Mouse (Mus musculus) C2C12 (cell line): ENCODE measurements around the gene Abhd17c. TPM values are rescaled to one million over a fixed set of nuclear protein-coding genes. Genes with fewer than 3 reads are reported as not detected.
"Not testable (repeated sequence)": the region's sequence is repeated elsewhere in the genome, so short reads cannot be mapped to it uniquely, and the experiment has no call there.

Experiments
- H3K27me3 ChIP-seq: one replicate; pipeline ENCODE4 v1.6.1; 2011; ENCODE audit not compliant: control insufficient read depth, insufficient read depth, insufficient read length
- H3K36me3 ChIP-seq: one replicate; pipeline ENCODE4 v1.6.1; 2011; ENCODE audit not compliant: control insufficient read depth, insufficient read depth
- H3K4me3 ChIP-seq: one replicate; pipeline ENCODE4 v1.5.1; 2011; ENCODE audit warnings: mild to moderate bottlenecking, control low read depth; ENCODE audit not compliant: poor library complexity, insufficient read depth, severe bottlenecking
- H3K79me2 ChIP-seq: one replicate; pipeline ENCODE4 v1.6.1; 2011; ENCODE audit not compliant: control insufficient read depth, insufficient read depth
- H3K79me3 ChIP-seq: one replicate; pipeline ENCODE4 v1.6.1; 2011; ENCODE audit warnings: low read depth, control low read depth
- H3ac ChIP-seq: one replicate; pipeline ENCODE3; 2011; ENCODE audit warnings: low read depth; ENCODE audit not compliant: control insufficient read depth, insufficient read length
- CEBPB ChIP-seq: IDR thresholded peaks from one replicate; pipeline ENCODE4 v1.6.1; 2011; ENCODE audit warnings: low read depth, mild to moderate bottlenecking, control low read depth, moderate library complexity
- CTCF ChIP-seq: IDR thresholded peaks from one replicate; pipeline ENCODE4 v1.5.1; 2011; ENCODE audit not compliant: control insufficient read depth, insufficient read depth, insufficient read length
- FOSL1 ChIP-seq: IDR thresholded peaks from one replicate; pipeline ENCODE4 v1.8.0; 2011; ENCODE audit warnings: mild to moderate bottlenecking, low read length; ENCODE audit not compliant: poor library complexity, insufficient read depth, severe bottlenecking
- MAX ChIP-seq: IDR thresholded peaks from one replicate; pipeline ENCODE4 v1.6.1; 2011; ENCODE audit warnings: mild to moderate bottlenecking, control low read depth
- MYOD1 ChIP-seq: IDR thresholded peaks from one replicate; pipeline ENCODE4 v1.6.1; 2011; ENCODE audit warnings: low read depth; ENCODE audit not compliant: control insufficient read depth, insufficient read length
- MYOG ChIP-seq: IDR thresholded peaks from one replicate; pipeline ENCODE4 v1.6.1; 2011; ENCODE audit not compliant: control insufficient read depth, insufficient read length; ENCODE audit errors: extremely low read depth
- USF1 ChIP-seq: IDR thresholded peaks from one replicate; pipeline ENCODE4 v1.6.1; 2011; ENCODE audit warnings: low read depth, mild to moderate bottlenecking, control low read depth, moderate library complexity
- polyA plus RNA-seq: library from polyadenylated mRNA; unstranded; fragments of >200 nt; fragmentation: generic; extraction: Trizol; gene quantifications from one replicate; pipeline ENCODE4 v1.2.1, GENCODE M21; 2012; ENCODE audit warnings: missing spikeins

The Abhd17c gene
- polyA plus RNA-seq, 1 experiment = 32.9 TPM

DNA sequence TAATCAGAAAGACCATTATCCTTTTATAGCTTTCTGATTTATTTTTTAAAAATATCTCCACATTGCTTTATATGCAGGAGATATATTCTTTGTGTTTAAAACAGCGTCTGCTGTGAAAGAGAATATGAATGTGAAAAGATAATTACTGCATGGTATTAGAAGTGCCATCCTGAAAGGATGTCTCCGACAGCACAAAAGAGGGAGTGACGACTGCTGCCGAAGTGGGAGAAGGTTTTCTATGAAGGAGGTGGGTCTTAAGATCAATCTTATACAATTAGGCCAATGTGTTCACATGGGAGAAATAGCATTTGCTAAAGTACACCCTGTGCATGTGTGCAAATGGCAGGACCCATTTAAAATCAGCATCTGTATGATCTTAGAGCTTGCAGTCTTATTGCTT lies 33.5 kb upstream of the Abhd17c start:
- no peak overlapping the region for H3K4me3 ChIP-seq
- no peaks in the 10 kb centered on the region for H3K36me3 ChIP-seq
- H3K79me3 ChIP-seq = no peaks in the 10 kb centered on the region
- no peaks in the 10 kb centered on the region for H3K79me2 ChIP-seq
- no peak overlapping the region for H3ac ChIP-seq
- no peaks in the 10 kb centered on the region for H3K27me3 ChIP-seq
- TF ChIP-seq CEBPB (no peak), MYOD1 (no peak), CTCF (no peak), MYOG (no peak), FOSL1 (no peak)

DNA sequence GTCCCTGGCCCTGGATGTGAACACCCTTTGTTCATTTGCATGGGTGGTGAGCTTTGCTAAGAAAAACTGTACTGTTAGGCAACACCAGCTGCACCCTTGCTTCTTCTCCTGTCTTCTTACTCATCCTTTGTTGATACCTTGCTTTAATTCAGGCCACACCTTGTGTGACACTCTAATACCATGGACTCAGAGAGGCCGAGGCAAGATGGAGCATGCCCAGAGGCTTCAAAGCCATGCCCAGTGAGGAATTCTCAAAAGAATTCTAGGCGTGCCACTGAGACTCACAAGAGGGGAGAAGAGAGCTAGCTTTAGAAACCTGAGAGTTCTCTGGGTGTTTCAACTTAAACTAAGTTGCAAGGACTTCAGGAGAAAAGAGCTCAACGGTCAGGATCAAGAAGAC lies 33.0 kb upstream of the Abhd17c start:
- H3K4me3 ChIP-seq = no peak overlapping the region
- no peak overlapping the region for H3ac ChIP-seq
- TF ChIP-seq FOSL1 (no peak), USF1 (no peak), MYOG (no peak), CTCF (no peak), MYOD1 (no peak), MAX (no peak)
- H3K27me3 ChIP-seq = no peaks in the 10 kb centered on the region
- no peaks in the 10 kb centered on the region for H3K79me3 ChIP-seq
- no peaks in the 10 kb centered on the region for H3K79me2 ChIP-seq
- no peaks in the 10 kb centered on the region for H3K36me3 ChIP-seq

DNA sequence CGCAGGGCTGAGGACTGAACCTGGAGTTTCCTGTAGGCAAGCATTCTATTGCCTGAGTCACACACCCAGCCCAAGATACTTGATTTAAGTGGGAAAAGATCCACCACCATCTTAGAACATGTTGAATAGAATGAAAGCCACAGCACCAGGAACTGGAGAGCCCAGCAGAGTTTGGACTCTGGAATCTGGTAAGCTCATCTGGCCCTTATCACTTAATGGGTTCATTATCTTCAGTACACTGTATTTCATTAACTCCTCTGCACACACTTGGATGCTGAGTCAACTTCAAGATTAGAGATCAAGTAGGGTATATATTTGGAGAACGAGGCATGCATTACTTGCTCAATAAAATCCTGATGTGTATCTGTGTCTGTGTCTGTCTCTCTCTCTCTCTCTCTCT lies 27.1 kb upstream of the Abhd17c start:
- not testable (repeated sequence) for H3K79me3 ChIP-seq, H3K27me3 ChIP-seq, H3K36me3 ChIP-seq, H3ac ChIP-seq, H3K4me3 ChIP-seq, H3K79me2 ChIP-seq

DNA sequence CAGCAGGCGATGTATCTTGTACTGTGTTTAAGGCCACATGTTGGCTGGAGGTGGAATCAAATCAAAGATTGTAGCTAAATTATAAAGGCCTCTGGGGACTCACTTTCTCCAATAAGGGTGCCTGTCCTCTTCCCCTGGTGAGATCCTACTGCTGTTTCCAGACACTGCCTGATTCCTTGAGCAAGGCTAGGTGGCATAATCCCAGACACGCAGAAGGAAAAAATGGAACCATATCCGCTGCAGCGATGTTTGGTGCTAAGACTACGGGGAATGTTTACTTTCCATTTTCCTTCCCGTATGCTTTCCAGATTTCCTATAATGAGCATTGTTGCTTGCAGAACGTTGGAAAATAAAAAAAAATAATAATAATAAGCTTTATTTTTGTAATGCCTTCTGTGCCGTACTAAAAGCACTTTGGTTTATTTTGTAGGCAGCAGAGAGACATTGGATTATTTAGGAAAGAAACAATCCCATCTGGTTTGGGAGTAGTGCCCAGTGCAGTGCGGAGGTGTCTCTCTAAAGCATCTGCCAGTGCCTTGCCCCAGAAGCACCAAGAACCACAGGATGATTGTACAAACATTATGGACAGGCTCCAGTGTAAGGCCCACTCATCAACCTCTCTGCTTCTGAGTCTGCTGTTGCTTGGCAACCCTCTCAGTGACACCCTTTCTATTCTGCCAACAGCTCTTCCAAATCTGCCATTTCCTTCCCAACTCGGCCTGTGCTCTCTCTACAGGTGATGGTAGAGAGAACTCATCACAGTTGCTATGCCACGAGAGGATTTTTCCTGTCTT lies 23.2 kb upstream of the Abhd17c start:
- no peaks in the 10 kb centered on the region for H3K79me2 ChIP-seq
- TF ChIP-seq CEBPB = no peak
- no peak for TF ChIP-seq FOSL1
- TF ChIP-seq MYOG = no peak
- TF ChIP-seq USF1 = no peak
- TF ChIP-seq MYOD1 = no peak
- TF ChIP-seq MAX = no peak
- no peak for TF ChIP-seq CTCF
- H3K36me3 ChIP-seq = no peaks in the 10 kb centered on the region
- H3K27me3 ChIP-seq = no peaks in the 10 kb centered on the region
- H3K4me3 ChIP-seq = no peak overlapping the region
- no peaks in the 10 kb centered on the region for H3K79me3 ChIP-seq
- H3ac ChIP-seq = no peak overlapping the region

DNA sequence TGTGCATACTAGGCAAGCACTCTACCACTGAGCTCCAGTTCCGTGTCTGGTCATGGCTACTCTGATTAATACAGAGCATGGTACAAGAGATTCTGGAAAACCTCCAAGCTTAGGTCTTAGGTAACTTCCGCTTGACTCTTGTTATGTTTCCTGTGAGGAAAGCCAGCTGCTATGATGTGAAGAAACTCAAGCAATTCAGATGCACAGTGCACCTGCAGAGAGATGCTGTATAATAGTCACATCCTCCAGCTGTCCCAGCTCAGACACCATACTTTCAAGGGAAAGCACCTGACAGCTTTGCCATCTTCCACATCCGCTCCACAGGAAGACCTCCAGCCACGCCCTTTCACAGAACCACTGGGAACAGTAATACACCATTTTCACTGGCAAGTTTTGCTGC lies 21.7 kb upstream of the Abhd17c start:
- Histone ChIP-seq H3K79me3 (no peaks in the 10 kb centered on the region), H3ac (no peak overlapping the region), H3K27me3 (no peaks in the 10 kb centered on the region), H3K79me2 (no peaks in the 10 kb centered on the region), H3K4me3 (no peak overlapping the region), H3K36me3 (no peaks in the 10 kb centered on the region)
- TF ChIP-seq CTCF (no peak), FOSL1 (no peak), USF1 (no peak), CEBPB (no peak), MYOG (no peak), MAX (no peak), MYOD1 (no peak)

DNA sequence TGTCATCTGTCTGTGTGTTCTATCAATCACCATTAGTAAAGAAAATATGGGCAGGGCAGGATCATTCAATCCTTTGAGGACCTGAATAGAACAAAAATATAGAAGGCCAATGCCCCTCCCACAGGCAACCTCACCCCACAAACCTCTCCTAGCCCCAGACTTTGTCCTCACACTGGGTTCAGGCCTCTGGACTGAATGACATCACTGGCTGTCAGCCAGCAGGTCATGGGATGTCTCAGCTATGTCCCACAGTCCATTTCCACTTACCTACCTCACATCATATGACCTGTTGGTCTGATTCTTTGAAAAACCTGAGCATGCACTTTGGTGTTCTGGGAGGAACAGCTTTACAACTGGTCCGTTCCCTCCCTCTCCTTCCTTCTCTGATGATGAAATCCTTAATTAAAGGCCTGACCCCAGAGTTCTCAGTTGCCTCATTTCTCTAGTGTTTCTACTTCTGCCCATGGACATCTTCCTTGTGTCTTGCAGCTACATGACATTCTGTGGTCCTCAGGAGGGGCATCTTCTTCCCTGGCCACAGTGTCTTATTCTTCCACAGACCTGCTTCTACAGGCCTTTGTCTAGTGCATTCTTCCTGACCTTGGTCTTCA lies 19.6 kb upstream of the Abhd17c start:
- no peak for TF ChIP-seq FOSL1
- TF ChIP-seq MYOD1 = no peak
- no peak for TF ChIP-seq CEBPB
- TF ChIP-seq USF1 = no peak
- no peak for TF ChIP-seq MAX
- no peak for TF ChIP-seq CTCF
- TF ChIP-seq MYOG = no peak
- Histone ChIP-seq H3K36me3 (no peaks in the 10 kb centered on the region), H3ac (no peak overlapping the region), H3K4me3 (no peak overlapping the region), H3K27me3 (no peaks in the 10 kb centered on the region), H3K79me2 (no peaks in the 10 kb centered on the region), H3K79me3 (no peaks in the 10 kb centered on the region)
